Mouse (Mus musculus) heart, postnatal 10 days (tissue): ENCODE results near the gene Fgfr2. TPM values are rescaled to one million over a fixed set of nuclear protein-coding genes. Genes with fewer than 3 reads are reported as not detected.

Experiments
- DNase-seq, 2 experiments: peaks; one replicate each; pipeline ENCODE4 v3.0.0; 2021
- intact Hi-C: fragments of 180-260 bp; cut with DNase I; formaldehyde crosslinking; loops from one replicate; pipeline ENCODE4 v1.15.1; 2025
- total RNA-seq, 2 experiments: library from RNA; stranded (reverse); gene quantifications; 2 replicates each; pipeline ENCODE4 v1.2.3; 2021

Fgfr2 gene
- total RNA-seq, 2 experiments from 2014 or later = 6.2 to 6.3 TPM

DNA sequence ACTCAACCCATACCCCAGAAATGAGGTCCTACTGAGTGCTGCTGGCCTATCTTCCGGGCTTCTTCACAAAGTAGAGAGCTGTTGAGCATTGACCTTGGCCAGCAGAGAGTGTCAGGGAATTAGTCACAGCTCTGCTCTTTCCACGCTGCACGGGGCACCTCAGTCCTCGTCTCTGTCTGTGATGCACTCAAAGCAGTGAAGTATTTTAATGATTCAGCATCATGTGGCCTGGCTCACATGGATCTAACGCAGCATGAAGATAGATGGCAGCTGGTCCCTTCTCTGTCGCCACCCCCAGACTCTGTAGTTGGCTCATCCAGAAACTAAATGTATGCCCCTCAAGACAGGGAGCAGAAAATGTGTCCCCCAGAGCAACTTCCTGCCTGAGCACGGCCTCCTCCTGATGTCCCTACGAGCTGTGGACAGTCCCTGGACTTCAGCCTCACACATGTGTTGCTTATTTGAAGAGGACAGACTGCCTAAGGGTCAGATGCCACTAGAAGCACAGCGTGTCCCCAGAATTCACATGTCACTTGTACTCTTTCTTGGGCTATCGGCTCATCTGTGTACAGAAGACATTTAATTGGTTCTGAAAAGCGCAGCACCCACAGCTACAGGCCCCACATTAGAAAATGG, 697.7 kb downstream of the Fgfr2 start:
- intact Hi-C loops = no loop called here
- no peak for DNase-seq

GRCm38 (mm10) chr7:132423570-132423969, 699.6 kb downstream of the Fgfr2 start:
- intact Hi-C loops = loop anchor here (5.0 kb wide), 1 partner anchor 91 kb away; no protein-coding TSS in a partner anchor
- peak; percentile 19 to 30 for DNase-seq

GRCm38 (mm10) chr7:132419378-132420255, 703.5 kb downstream of the Fgfr2 start:
- no peak for DNase-seq
- intact Hi-C loops = loop anchor here (5.0 kb wide), 1 partner anchor 87 kb away; no protein-coding TSS in a partner anchor

DNA sequence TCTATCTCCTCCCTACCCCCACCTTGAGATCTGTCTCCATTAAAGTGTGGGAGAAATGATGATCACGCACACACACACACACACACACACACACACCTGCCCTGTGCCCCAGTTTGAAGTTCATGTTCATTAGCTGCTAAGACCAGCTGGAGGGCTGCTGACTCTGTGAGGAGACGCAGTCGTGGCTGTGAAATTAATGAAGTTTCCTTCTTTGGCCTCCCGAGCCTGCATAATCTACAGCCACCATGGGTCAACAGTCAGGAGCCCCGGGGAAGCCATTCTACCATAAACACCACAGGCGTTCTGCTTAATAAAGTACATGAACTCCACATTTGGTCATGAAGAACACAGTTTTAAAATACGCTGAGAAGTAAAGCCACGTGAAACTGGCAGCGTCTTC, 706.3 kb downstream of the Fgfr2 start:
- no peak for DNase-seq
- intact Hi-C loops = no loop called here

GRCm38 (mm10) chr7:132415866-132416265, 707.3 kb downstream of the Fgfr2 start:
- DNase-seq = no peak
- intact Hi-C loops = no loop called here

DNA sequence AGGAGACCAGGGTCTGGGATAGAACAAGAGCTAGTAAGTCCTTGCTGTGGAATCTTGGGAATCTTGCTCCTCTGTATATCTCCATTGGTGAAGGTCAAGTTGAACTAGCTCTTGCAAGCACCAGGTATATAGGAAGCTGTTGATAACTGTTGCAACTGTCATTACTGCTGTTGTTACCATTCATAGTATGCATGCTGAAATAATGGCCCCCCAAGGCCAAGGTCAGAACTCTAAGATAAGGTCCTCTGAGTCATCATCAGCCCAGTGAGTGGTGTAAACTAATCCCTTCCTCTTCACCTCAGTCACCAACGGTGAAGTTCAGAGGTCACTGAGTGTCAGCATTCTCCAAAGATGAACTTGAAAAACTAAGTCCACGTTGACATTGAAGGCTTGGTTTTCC, 710.6 kb downstream of the Fgfr2 start:
- DNase-seq = no peak
- intact Hi-C loops = no loop called here

- intact Hi-C loops = no loop called here
Observed at GRCm38 (mm10) chr7:132411708-132412107, 711.4 kb downstream of the Fgfr2 start.

GRCm38 (mm10) chr7:132410958-132411357, 712.2 kb downstream of the Fgfr2 start:
- no peak for DNase-seq
- intact Hi-C loops = no loop called here

More at GRCm38 (mm10) chr7:132411708-132412107, 711.4 kb downstream of the Fgfr2 start:
- DNase-seq = no peak

DNA sequence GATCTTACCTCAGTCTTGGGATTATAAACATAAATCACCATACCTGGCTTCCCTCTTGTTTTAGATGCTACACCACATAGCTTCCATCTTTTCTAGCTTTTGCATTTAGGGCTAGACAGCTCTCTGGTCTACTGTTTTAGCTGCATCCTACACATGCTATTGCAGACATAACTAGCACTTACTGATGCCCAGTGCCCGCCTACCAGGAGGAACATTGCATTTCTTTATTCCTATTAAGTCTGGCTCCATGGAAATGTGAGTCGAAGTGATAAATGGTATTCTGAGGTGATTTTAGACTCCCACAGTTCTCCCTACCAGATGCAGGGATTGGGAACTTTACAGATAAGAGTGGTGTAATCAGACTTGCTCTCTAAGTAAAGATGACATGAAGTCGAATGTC, 713.3 kb downstream of the Fgfr2 start:
- intact Hi-C loops = no loop called here
- no peak for DNase-seq

GRCm38 (mm10) chr7:132402377-132403084, 720.6 kb downstream of the Fgfr2 start:
- DNase-seq = no peak
- intact Hi-C loops = no loop called here

DNA sequence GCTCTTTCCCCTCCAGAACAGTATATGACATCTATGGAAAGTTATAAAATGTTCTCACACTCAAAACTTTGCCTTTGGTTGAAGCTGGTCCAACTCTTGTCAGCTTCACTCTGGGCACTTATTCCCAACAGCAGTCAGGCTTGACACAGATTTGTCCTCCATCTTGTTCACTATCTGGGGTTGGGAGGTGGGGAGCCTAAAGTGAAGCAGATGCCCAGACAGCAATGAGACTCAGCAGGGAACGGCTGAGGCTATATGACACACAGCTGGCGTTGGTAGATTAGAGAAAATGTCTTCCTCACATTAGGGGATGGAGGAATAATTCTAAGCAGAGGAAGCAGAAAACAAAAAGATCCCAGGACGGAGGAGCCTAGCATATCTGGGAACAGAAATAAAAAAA, 724.7 kb downstream of the Fgfr2 start:
- intact Hi-C loops = no loop called here
- no peak for DNase-seq

- DNase-seq = no peak
- intact Hi-C loops = no loop called here
Observed at GRCm38 (mm10) chr7:132396661-132397322, 726.4 kb downstream of the Fgfr2 start.

GRCm38 (mm10) chr7:132393582-132394175, 729.5 kb downstream of the Fgfr2 start:
- intact Hi-C loops = no loop called here
- no peak for DNase-seq

DNA sequence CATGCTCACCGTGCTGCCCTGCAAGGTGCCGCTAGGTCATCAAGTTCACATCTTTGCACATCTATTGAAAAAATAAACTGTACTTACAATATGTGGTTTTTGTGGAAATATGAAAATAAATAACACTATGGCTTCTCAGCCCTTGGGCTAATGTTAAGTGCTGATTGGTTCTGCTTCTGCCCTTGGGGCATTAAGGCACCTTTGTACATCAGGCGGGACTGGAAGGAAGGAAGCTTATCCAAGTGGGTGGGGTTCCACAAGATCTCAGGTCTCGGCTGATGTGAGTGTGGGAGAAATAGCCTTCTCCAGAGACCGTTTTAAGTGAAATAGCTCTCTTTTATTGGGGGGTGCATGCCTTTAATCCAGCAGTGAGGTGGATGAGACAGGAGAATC, 730.1 kb downstream of the Fgfr2 start:
- DNase-seq = no peak
- intact Hi-C loops = no loop called here

DNA sequence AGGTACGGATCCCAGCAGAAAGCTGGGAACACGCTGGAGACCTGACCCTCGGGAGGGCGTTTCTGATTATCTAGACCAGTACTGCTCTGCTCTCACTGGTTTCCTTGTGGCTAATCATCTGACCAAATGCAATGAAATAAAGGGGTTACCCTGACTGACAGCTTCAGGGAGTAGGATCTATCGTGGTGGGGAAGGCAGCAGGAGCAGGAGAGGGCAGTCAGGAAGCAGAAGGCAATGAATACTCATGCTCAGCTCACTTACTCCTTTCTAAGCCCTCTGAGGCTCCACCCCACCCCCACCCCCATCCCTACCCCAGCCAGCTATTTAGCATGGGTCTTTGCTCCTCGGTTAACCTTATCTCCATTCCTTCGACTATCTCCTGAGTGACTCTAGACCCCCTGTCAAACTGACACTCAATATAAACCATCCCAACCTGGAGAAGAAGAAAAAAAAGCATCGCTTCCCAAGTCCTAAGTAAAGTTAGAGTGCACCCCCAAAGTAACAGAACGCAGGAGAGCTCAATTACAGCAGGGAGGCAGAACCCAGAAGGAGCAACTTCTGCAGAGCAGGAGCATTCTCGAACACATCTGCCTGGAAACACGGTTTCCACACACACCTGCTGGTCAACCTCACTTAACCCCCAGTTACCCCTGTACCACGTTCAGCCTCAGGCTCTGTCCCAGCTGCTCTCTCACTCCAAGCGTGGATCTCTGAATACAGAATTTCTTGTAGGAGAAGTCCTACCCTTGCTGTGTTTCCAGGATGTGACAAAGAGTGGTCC, 730.7 kb downstream of the Fgfr2 start:
- intact Hi-C loops = no loop called here
- DNase-seq = no peak

GRCm38 (mm10) chr7:132389473-132389872, 733.7 kb downstream of the Fgfr2 start:
- intact Hi-C loops = no loop called here
- no peak for DNase-seq

- intact Hi-C loops = no loop called here
- no peak for DNase-seq
Observed at GRCm38 (mm10) chr7:132387507-132387906, 735.6 kb downstream of the Fgfr2 start.

- intact Hi-C loops = no loop called here
- no peak for DNase-seq
Observed at GRCm38 (mm10) chr7:132386316-132386715, 736.8 kb downstream of the Fgfr2 start.

DNA sequence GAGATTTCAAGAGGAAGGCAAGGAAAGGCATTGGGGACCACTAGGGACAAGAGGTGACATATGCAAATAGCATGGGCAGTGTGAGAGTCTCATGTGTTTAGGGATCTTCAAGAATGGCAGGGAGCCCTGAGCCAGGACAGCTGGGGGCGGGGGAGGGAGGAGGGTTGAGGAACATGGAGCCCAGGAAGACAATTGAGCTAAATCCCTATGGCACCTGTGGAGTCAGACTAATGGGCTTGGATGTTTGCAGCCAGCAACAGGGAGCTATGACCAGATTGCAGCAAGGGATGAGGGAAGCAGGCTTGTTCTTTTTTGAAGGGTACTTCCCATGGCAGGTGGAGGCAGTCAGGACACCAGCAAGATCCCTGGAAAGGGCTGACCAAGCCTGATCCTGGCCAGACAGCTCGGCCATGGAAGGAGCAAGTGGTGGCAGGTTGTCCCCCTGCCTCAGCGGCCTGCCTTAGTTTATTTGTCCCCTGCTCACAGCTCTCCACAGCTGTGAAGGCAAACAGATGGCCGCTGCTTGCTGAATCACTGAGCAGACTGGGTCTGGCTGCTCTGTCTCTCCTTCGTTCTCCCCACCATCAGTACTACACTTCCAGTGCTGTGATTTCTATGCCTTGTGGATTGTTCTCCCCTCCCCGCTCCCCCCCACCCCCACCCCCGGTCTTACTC, 737.6 kb downstream of the Fgfr2 start:
- intact Hi-C loops = no loop called here

More for the DNA sequence above, 737.6 kb downstream of the Fgfr2 start:
- DNase-seq = no peak
